Comparison of ENCODE assay signal across 23 mouse cellular contexts in the genomic region with DNA sequence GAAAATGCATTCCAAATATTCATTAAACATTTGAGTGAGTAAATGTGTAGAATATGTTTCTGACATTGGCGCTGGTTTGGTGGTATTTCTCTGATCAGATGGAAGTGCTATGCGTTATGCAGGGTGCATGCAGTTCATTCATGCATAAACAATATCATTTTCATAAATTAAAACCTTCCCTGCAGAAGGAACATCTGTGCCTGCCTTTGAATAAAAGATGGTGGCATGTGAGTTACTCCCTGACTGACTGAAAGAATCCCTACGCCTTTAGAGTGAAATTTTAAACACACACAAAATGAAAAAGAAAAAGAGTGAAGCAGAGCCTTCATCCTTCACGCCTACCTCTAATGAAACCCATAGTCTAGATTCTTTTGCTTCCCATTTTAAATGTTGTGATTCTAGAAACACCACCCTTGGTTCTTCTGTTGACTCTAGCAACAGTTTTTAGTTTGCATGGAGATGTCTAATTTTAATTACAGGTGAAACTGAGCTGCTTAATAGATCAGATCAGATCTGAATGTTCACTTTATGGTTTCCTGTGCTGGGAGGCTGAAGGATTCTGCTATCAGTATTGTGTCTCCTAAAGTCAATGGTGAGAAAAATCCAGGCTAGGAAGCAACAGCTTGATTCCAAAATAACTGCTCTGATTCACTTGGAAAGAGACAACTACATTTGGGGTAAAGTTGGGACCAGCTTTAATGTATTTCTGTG. TPM values are rescaled to one million over a fixed set of nuclear protein-coding genes. Genes with fewer than 3 reads are reported as not detected.
DNase-seq lines count a peak whose midpoint lies in the region; ATAC-seq lines count a peak whose summit lies in the region.
"Had no signal": no experiment of that assay in that cellular context is flagged by ENCODE, and none has a peak within 500 bp of the region (broad histone marks: within the 10 kb centered on the region; RNA-seq: fewer than 3 reads in every experiment).

No protein-coding gene starts in this region.

- no peaks in the 10 kb centered on the region for H3K9me3 ChIP-seq in forebrain, embryonic 13.5 days (replicated peaks)
- no peaks in the 10 kb centered on the region for H3K9me3 ChIP-seq in forebrain, embryonic 10.5 days
- no peaks in the 10 kb centered on the region for H3K9me3 ChIP-seq in hindbrain, embryonic 14.5 days (ENCODE audit: control insufficient read depth, low read length)
- H3K9me3 ChIP-seq in hindbrain, embryonic 12.5 days (replicated peaks), result no peaks in the 10 kb centered on the region
- H3K9me3 ChIP-seq: heart, embryonic 13.5 days; kidney, embryonic 15.5 days; liver, embryonic 13.5 days had no signal

- no peak overlapping the region for H3K4me2 ChIP-seq in forebrain, embryonic 13.5 days
- peak overlapping the region; percentile 35 for H3K4me2 ChIP-seq in hindbrain, embryonic 14.5 days (replicated peaks)
- no peak overlapping the region for H3K4me2 ChIP-seq in hindbrain, embryonic 12.5 days (replicated peaks)
- H3K4me2 ChIP-seq: heart, embryonic 13.5 days; kidney, embryonic 15.5 days; liver, embryonic 13.5 days had no signal

- DNase-seq in forebrain, embryonic 10.5 days (ENCODE audit: extremely low spot score, low spot score), result no peak
- no peak for DNase-seq in hindbrain, embryonic 14.5 days (ENCODE audit: low spot score)
- DNase-seq in retina, postnatal 1 day, result peak; percentile 60
- DNase-seq in retina, embryonic 14.5 days (ENCODE audit: low spot score), result no peak
- no peak for DNase-seq in lung, postnatal 36 days
- DNase-seq: adrenal gland, adult 2 months; gastrocnemius, postnatal 36 days; heart, adult 2 months; heart, postnatal 14 days; kidney, adult 11 months; kidney, postnatal 36 days; liver, embryonic 13.5 days; lung, adult 2 months; lung, postnatal 14 days; right cerebral cortex, postnatal 14 days; thymus, adult 2 months; thymus, postnatal 4 days had no signal

- WGBS in forebrain, embryonic 13.5 days, result 48% methylated on average over 4 of the region's 4 CpGs
- WGBS in forebrain, embryonic 10.5 days, result 73% methylated on average over 4 of the region's 4 CpGs
- WGBS in hindbrain, embryonic 14.5 days, result 37% methylated on average over 4 of the region's 4 CpGs
- WGBS in hindbrain, embryonic 12.5 days, result 44% methylated on average over 4 of the region's 4 CpGs

- H3K9ac ChIP-seq in forebrain, embryonic 13.5 days, result no peak overlapping the region
- H3K9ac ChIP-seq in hindbrain, embryonic 14.5 days, result 0 out of 2 replicates have a peak overlapping the region, but pooled peaks have one; percentile 11
- H3K9ac ChIP-seq in hindbrain, embryonic 12.5 days, result no peak overlapping the region
- H3K9ac ChIP-seq: heart, embryonic 13.5 days; kidney, embryonic 15.5 days; liver, embryonic 13.5 days had no signal

- no peaks in the 10 kb centered on the region for H3K36me3 ChIP-seq in forebrain, embryonic 13.5 days (ENCODE audit: poor library complexity, severe bottlenecking)
- H3K36me3 ChIP-seq in forebrain, embryonic 10.5 days (replicated peaks), result no peaks in the 10 kb centered on the region
- H3K36me3 ChIP-seq in hindbrain, embryonic 14.5 days (replicated peaks; ENCODE audit: control insufficient read depth, insufficient read depth), result no peaks in the 10 kb centered on the region
- no peaks in the 10 kb centered on the region for H3K36me3 ChIP-seq in hindbrain, embryonic 12.5 days
- H3K36me3 ChIP-seq: heart, embryonic 13.5 days; kidney, embryonic 15.5 days; liver, embryonic 13.5 days had no signal

- H3K4me1 ChIP-seq in forebrain, embryonic 13.5 days, result peaks cover 16% of the 10 kb centered on the region; the same call in 1 of the 2 replicates
- peaks cover 22% of the 10 kb centered on the region for H3K4me1 ChIP-seq in forebrain, embryonic 10.5 days
- H3K4me1 ChIP-seq in hindbrain, embryonic 14.5 days (replicated peaks; ENCODE audit: control insufficient read depth, insufficient read depth, low read length), result 0 out of 2 replicates have a peak, but pooled peaks cover 6% of the 10 kb centered on the region
- H3K4me1 ChIP-seq in hindbrain, embryonic 12.5 days, result peaks cover 10% of the 10 kb centered on the region
- H3K4me1 ChIP-seq: liver, embryonic 13.5 days had no signal

- peak; percentile 53; the same call in 1 of the 2 replicates for ATAC-seq in forebrain, embryonic 13.5 days
- no peak for ATAC-seq in hindbrain, embryonic 14.5 days (ENCODE audit: low FRiP score)
- no peak for ATAC-seq in hindbrain, embryonic 12.5 days (ENCODE audit: low FRiP score)

- no peak overlapping the region for H3K27ac ChIP-seq in forebrain, embryonic 13.5 days
- H3K27ac ChIP-seq in forebrain, embryonic 10.5 days, result no peak overlapping the region
- H3K27ac ChIP-seq in hindbrain, embryonic 14.5 days, result peak overlapping the region; percentile 67
- H3K27ac ChIP-seq in hindbrain, embryonic 12.5 days, result no peak overlapping the region; the same call in 1 of the 2 replicates
- H3K27ac ChIP-seq: heart, adult 2 months; heart, embryonic 13.5 days; kidney, embryonic 15.5 days; liver, embryonic 13.5 days; stomach, postnatal 0 days had no signal

- H3K4me3 ChIP-seq in forebrain, embryonic 13.5 days, result no peak overlapping the region
- H3K4me3 ChIP-seq in forebrain, embryonic 10.5 days, result no peak overlapping the region
- H3K4me3 ChIP-seq in hindbrain, embryonic 14.5 days (replicated peaks; ENCODE audit: low read length), result no peak overlapping the region
- no peak overlapping the region for H3K4me3 ChIP-seq in hindbrain, embryonic 12.5 days
- H3K4me3 ChIP-seq: heart, adult 2 months; heart, embryonic 13.5 days; kidney, embryonic 15.5 days; liver, embryonic 13.5 days had no signal

- peaks cover 32% of the 10 kb centered on the region for H3K27me3 ChIP-seq in forebrain, embryonic 13.5 days
- peaks cover 61% of the 10 kb centered on the region for H3K27me3 ChIP-seq in forebrain, embryonic 10.5 days (ENCODE audit: poor library complexity, severe bottlenecking)
- H3K27me3 ChIP-seq in hindbrain, embryonic 14.5 days (ENCODE audit: control insufficient read depth, insufficient read depth, low read length), result 0 out of 2 replicates have a peak, but pooled peaks cover 8% of the 10 kb centered on the region
- peaks cover 16% of the 10 kb centered on the region for H3K27me3 ChIP-seq in hindbrain, embryonic 12.5 days

RNA-seq across cellular contexts. Expression of a gene that starts 5.7 kb away (rescaled TPM):
- polyA plus RNA-seq in forebrain, embryonic 13.5 days (2015; fragmentation: Nextera tagmentation; extraction: Ambion mirVana), result 48.8 and 52.5 TPM in 2 replicates
- 10.1 and 13.2 TPM in 2 replicates for polyA plus RNA-seq in forebrain, embryonic 10.5 days (2016; fragmentation: Nextera tagmentation; extraction: Ambion mirVana)
- 35.4 and 38.0 TPM in 2 replicates for polyA plus RNA-seq in hindbrain, embryonic 14.5 days (2014; fragmentation: Nextera tagmentation; extraction: Ambion mirVana)
- polyA plus RNA-seq in hindbrain, embryonic 12.5 days (2016; fragmentation: Nextera tagmentation; extraction: Ambion mirVana), result 25.3 and 30.4 TPM in 2 replicates
- polyA plus RNA-seq: C2C12; heart, adult 2 months; heart, embryonic 13.5 days; liver, embryonic 13.5 days; lung, adult 2 months; thymus, adult 2 months had no signal

RNA-seq across cellular contexts. Expression of a gene that starts 5.7 kb away (rescaled TPM):
- 1.7 and 2.4 TPM in 2 replicates for polyA plus RNA-seq in forebrain, embryonic 13.5 days (2015; fragmentation: Nextera tagmentation; extraction: Ambion mirVana)
- polyA plus RNA-seq in forebrain, embryonic 10.5 days (2016; fragmentation: Nextera tagmentation; extraction: Ambion mirVana), result 0.86 and 1.3 TPM in 2 replicates
- polyA plus RNA-seq in hindbrain, embryonic 14.5 days (2014; fragmentation: Nextera tagmentation; extraction: Ambion mirVana), result 1.2 and 1.7 TPM in 2 replicates
- 3.6 and 4.1 TPM in 2 replicates for polyA plus RNA-seq in hindbrain, embryonic 12.5 days (2016; fragmentation: Nextera tagmentation; extraction: Ambion mirVana)
- polyA plus RNA-seq: C2C12 had no signal
